Mouse (Mus musculus) heart, postnatal 0 days (tissue): ENCODE measurements around the gene Cnpy3. TPM values are rescaled to one million over a fixed set of nuclear protein-coding genes. Genes with fewer than 3 reads are reported as not detected.

Source experiments
- ATAC-seq: fragments of 200-750 bp; cut with Nextera tagmentation; 2 replicates; pipeline ENCODE4 v1.8.0; 2017; ENCODE audit warnings: low read depth, moderate number of reproducible peaks, moderate library complexity; ENCODE audit not compliant: insufficient read depth
- DNase-seq: peaks from one replicate; pipeline ENCODE4 v3.0.0-alpha.2; 2016; ENCODE audit warnings: low spot score
- H3K27ac ChIP-seq: fragments of 300-500 bp; sonication (generic); 2 replicates; pipeline ENCODE4 v1.5.1; 2014; ENCODE audit warnings: low read depth, mild to moderate bottlenecking
- H3K27me3 ChIP-seq: fragments of 300-500 bp; sonication (generic); 2 replicates; pipeline ENCODE4 v1.6.1; 2014; ENCODE audit warnings: low read length, mixed read lengths; ENCODE audit not compliant: control insufficient read depth, insufficient read depth
- H3K36me3 ChIP-seq: fragments of 300-500 bp; sonication (generic); replicated peaks from 2 replicates; pipeline ENCODE4 v1.6.1; 2014; ENCODE audit warnings: low read length, mixed read lengths; ENCODE audit not compliant: control insufficient read depth, insufficient read depth
- H3K4me1 ChIP-seq: fragments of 300-500 bp; sonication (generic); 2 replicates; pipeline ENCODE4 v1.6.1; 2014; ENCODE audit warnings: antibody characterized with exemption; ENCODE audit not compliant: control insufficient read depth, insufficient read depth
- H3K4me2 ChIP-seq: fragments of 300-500 bp; sonication (generic); 2 replicates; pipeline ENCODE4 v1.6.1; 2014; ENCODE audit warnings: low read depth, mild to moderate bottlenecking, low read length, moderate library complexity
- H3K4me3 ChIP-seq: fragments of 300-500 bp; sonication (generic); 2 replicates; pipeline ENCODE4 v1.5.1; 2014; ENCODE audit warnings: low read depth, low read length
- H3K9ac ChIP-seq: fragments of 300-500 bp; sonication (generic); replicated peaks from 2 replicates; pipeline ENCODE4 v1.6.1; 2014; ENCODE audit warnings: low read depth, low read length, mixed read lengths
- H3K9me3 ChIP-seq: fragments of 300-500 bp; sonication (generic); replicated peaks from 2 replicates; pipeline ENCODE4 v1.6.1; 2016; ENCODE audit warnings: low read length; ENCODE audit not compliant: control insufficient read depth
- CTCF ChIP-seq: IDR thresholded peaks from 2 replicates; pipeline ENCODE4 v1.5.1; 2016; ENCODE audit warnings: antibody characterized with exemption, control low read depth, low read depth
- EP300 ChIP-seq: IDR thresholded peaks from 2 replicates; pipeline ENCODE4 v1.6.1; 2016; ENCODE audit warnings: antibody characterized with exemption, low read depth
- WGBS: fragments of 180-500 bp; shearing (Covaris S2); extraction: QIAGEN DNeasy Blood & Tissue Kit; methylation state at CpG from one replicate; pipeline ENCODE4 v1.1.7; 2014; 5-methylcytosine and 5-hydroxymethylcytosine counted together
- polyA plus RNA-seq: library from polyadenylated mRNA; unstranded; fragments of >200 nt; fragmentation: Nextera tagmentation; extraction: Ambion mirVana; gene quantifications from 2 replicates; pipeline ENCODE4 v1.2.1, GENCODE M21; 2015
- total RNA-seq: library from RNA; depleted of rRNA; stranded (reverse); fragments of >200 nt; gene quantifications from 2 replicates; pipeline ENCODE4 v1.2.3, GENCODE M21; 2014; ENCODE audit warnings: low replicate concordance

The Cnpy3 gene
- total and polyA plus RNA-seq, 2 experiments from 2014 or later: 27.7 to 44.5 TPM

DNA sequence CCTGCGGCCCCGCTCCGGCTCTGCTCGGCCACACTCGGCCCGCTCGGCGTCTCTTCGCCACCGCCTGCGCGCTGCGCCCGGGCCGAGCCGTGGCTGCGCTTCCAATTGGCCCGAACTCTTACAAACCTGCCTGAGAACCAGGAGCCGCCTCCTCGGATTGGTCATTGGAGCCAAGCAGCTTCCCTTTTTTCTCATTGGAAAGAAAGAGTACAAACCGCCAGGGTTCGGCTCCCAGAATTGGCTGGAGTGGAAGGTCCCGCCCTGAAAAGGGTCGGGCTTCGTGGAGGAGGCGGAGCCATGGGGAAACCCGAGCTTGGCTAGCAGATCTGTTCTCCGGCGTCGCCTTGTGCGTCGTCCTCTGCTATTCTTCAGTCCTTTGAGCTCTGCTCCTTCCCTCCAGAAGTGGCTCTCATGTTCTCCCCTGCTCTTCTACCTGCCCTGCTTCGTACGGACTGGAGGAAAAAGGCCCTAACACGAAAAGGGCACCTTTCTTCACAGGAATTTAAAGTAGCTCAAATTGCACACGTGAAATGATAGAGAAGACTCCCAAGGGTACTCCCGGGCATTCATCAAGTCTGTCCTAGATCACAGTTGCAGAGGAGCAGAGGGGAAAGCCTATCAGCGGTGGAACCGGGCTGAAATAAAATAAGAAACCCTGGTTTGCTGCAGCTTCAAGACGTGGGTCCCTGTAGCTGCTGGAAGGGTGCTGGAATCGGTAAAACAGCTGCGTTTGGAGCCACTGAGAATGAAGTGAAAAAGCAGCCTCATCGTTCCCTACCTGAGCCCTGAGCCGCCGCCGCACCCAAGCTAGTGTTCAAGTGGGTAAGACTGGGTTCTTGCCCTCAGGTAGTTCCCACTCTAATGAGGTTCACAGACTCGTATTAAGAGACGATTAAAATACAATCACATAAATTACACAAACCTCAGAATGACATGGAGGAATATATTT, 46.9 kb downstream of the Cnpy3 start, which contains the start of gene Ppp2r5d:
Gene Ppp2r5d, minus strand, starts transcription at position 225 of the 949 bp plus-strand sequence.
- H3K27ac ChIP-seq: peak within 1 kb of the TSS; percentile 90
- no peak for TF ChIP-seq CTCF
- TF ChIP-seq EP300: no peak
- peak; percentile 96 for ATAC-seq
- peak within 1 kb of the TSS; percentile 88 for H3K4me2 ChIP-seq
- H3K4me3 ChIP-seq: peak within 1 kb of the TSS; percentile 86
- no peaks in the 10 kb centered on the region for H3K36me3 ChIP-seq
- H3K9ac ChIP-seq: peak within 1 kb of the TSS; percentile 83
- peaks cover 15% of the 10 kb centered on the region for H3K4me1 ChIP-seq
- H3K9me3 ChIP-seq: no peaks in the 10 kb centered on the region
- no peaks in the 10 kb centered on the region for H3K27me3 ChIP-seq
- 1% methylated on average over 47 of the region's 48 CpGs for WGBS
- DNase-seq: peak; percentile 98

DNA sequence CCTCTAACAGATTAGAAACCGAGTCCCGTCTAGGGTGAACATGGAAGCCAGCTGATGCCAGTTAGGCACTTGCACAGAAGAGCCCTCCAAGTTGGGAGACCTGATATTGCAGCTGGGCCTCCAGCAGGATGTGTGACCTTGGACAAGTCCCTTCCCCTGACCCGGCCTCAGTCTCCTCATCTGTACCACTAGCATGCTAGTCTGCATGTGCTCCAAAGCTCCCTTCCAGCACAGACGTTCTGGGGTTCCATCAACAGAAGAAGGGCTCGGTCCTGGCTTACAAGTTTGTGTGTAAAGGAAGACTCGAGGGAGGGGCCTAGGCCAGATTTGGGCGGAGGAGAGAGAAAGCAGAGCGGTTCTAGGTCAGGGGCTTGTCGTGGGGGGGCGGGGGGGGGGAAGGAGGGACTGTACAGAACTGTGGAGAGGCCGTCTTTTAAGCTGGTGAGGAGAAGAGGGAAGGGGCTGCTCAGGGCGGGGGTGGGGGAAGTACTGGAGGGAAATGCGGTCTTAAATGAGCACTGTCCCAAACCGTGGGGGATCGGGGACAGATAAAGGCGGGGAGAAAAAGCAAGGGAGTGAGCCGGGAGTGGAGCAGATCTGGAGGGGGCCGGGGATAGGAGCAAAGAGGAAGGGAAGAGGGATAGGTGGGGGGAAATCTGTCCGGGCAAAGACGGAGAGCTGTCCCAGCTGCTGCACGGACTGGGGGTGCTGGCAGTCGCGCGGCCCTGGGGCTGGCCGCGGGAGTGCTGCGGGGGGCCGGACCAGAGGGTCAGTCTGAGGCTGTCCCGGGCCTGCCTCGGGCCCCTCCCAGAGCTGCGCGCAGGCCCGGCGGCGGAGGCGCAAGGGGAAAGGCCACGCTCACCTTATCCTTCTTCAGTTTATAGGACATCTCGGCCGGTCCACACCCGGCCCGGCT, 47.8 kb downstream of the Cnpy3 start:
- peak; percentile 30 for DNase-seq
- TF ChIP-seq CTCF (no peak), EP300 (no peak)
- Histone ChIP-seq H3K27ac (peak overlapping the region; percentile 90), H3K4me1 (peaks cover 15% of the 10 kb centered on the region), H3K9me3 (no peaks in the 10 kb centered on the region), H3K36me3 (peaks cover 4% of the 10 kb centered on the region; the same call in 1 of the 2 replicates), H3K27me3 (no peaks in the 10 kb centered on the region), H3K9ac (peak overlapping the region; percentile 83), H3K4me3 (peak overlapping the region; percentile 86), H3K4me2 (peak overlapping the region; percentile 88)
- WGBS: 5% methylated on average over 29 of the region's 41 CpGs
- peak; percentile 71 for ATAC-seq

DNA sequence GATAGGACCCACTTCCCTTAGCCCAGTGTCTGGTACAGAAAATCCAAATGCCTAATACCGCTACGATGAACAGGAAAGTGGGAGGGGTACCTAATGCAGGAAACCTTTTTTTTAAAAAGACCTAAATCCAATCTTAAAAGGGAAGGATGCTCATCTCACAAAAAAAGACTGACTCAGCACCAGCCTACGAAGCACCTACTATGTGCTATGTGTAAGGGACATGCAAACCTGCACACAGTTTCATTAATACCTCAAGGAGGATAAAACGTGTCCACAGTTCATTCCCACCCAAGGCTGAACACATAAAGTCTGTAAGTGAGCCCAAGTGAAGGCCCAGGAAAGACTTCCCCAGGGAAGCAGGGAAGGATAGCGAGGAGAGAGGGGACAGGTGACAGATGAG, 49.5 kb downstream of the Cnpy3 start:
- Histone ChIP-seq H3K4me1 (peaks cover 15% of the 10 kb centered on the region), H3K4me2 (no peak overlapping the region), H3K36me3 (peaks cover 12% of the 10 kb centered on the region; the same call in 1 of the 2 replicates), H3K9ac (no peak overlapping the region), H3K27ac (no peak overlapping the region), H3K9me3 (no peaks in the 10 kb centered on the region), H3K4me3 (no peak overlapping the region), H3K27me3 (no peaks in the 10 kb centered on the region)
- 85% methylated on average over 5 of the region's 5 CpGs for WGBS
- DNase-seq (no peak), ATAC-seq (no peak)
- no peak for TF ChIP-seq EP300
- TF ChIP-seq CTCF: no peak

DNA sequence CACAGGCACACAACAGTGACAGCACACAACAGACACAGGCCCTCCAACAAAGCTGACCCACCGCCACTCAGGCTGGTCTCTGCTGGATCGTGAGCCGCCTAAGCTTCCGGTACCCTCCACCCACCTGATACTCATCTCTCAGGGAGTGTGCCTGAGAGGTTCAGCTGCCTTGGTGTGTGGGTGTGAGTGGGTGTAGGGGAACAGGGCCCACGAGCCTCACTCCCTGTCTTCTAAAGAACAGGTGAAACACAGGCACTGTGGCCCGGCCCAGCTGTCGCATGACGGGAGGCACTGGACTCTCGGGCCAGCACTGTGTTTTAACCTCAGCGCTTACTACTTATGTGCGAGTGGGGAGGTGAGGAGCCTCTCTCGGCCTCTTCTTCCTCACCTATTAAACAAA, 49.9 kb downstream of the Cnpy3 start:
- no peaks in the 10 kb centered on the region for H3K27me3 ChIP-seq
- WGBS: 86% methylated on average over 12 of the region's 12 CpGs
- H3K4me3 ChIP-seq: no peak overlapping the region
- H3K36me3 ChIP-seq: peaks cover 12% of the 10 kb centered on the region; the same call in 1 of the 2 replicates
- no peak overlapping the region for H3K9ac ChIP-seq
- H3K4me1 ChIP-seq: peaks cover 15% of the 10 kb centered on the region
- no peak for ATAC-seq
- DNase-seq: no peak
- no peaks in the 10 kb centered on the region for H3K9me3 ChIP-seq
- TF ChIP-seq EP300 (no peak), CTCF (no peak)
- no peak overlapping the region for H3K27ac ChIP-seq
- H3K4me2 ChIP-seq: no peak overlapping the region

DNA sequence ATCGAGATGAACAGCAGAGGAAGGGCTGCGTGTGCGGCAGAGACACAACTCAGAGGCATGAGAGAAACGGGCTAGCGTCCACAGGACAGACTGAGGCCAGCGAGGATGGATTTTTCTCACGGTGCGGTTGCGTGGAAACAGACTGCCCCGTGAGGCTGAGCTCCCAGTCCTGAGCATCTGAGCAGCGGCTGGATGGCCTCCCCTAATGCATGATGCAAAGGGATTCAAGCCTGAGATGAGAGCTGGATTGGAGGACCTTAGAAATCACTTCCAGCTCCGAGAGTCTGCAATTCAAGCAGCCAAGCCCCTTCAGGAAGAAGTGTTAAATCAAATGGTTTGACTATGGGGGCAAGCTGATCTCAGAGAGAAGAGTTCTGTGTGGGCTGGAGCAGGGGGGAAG, 50.5 kb downstream of the Cnpy3 start:
- no peaks in the 10 kb centered on the region for H3K27me3 ChIP-seq
- no peak overlapping the region for H3K4me3 ChIP-seq
- no peak overlapping the region for H3K27ac ChIP-seq
- peak overlapping the region; percentile 30; the same call in 1 of the 2 replicates for H3K9ac ChIP-seq
- H3K36me3 ChIP-seq: peaks cover 12% of the 10 kb centered on the region; the same call in 1 of the 2 replicates
- DNase-seq (no peak), ATAC-seq (no peak)
- WGBS: 76% methylated on average over 12 of the region's 12 CpGs
- H3K4me2 ChIP-seq: 0 out of 2 replicates have a peak overlapping the region, but pooled peaks have one; percentile 12
- no peaks in the 10 kb centered on the region for H3K9me3 ChIP-seq
- no peak for TF ChIP-seq EP300
- TF ChIP-seq CTCF: no peak
- H3K4me1 ChIP-seq: peaks cover 15% of the 10 kb centered on the region
